Mouse (Mus musculus) neural tube, embryonic 13.5 days (tissue): ENCODE results near the gene Pde4c. TPM values are rescaled to one million over a fixed set of nuclear protein-coding genes. Genes with fewer than 3 reads are reported as not detected.

Source experiments
- ATAC-seq: fragments of 200-750 bp; cut with Nextera tagmentation; 2 replicates; pipeline ENCODE4 v1.8.0; 2017; ENCODE audit warnings: low read depth, mild to moderate bottlenecking, moderate TSS enrichment, moderate library complexity
- H3K27ac ChIP-seq: fragments of 300-500 bp; sonication (generic); replicated peaks from 2 replicates; pipeline ENCODE4 v1.5.1; 2015; ENCODE audit warnings: moderate library complexity, mild to moderate bottlenecking, inconsistent platforms
- H3K27me3 ChIP-seq: fragments of 300-500 bp; sonication (generic); 2 replicates; pipeline ENCODE4 v1.6.1; 2015; ENCODE audit warnings: mild to moderate bottlenecking, inconsistent platforms
- H3K36me3 ChIP-seq: fragments of 300-500 bp; sonication (generic); 2 replicates; pipeline ENCODE4 v1.6.1; 2015; ENCODE audit warnings: mild to moderate bottlenecking, inconsistent platforms
- H3K4me1 ChIP-seq: fragments of 300-500 bp; sonication (generic); replicated peaks from 2 replicates; pipeline ENCODE4 v1.6.1; 2015; ENCODE audit warnings: inconsistent platforms
- H3K4me2 ChIP-seq: fragments of 300-500 bp; sonication (generic); 2 replicates; pipeline ENCODE4 v1.6.1; 2015; ENCODE audit warnings: inconsistent platforms, mild to moderate bottlenecking, moderate library complexity
- H3K4me3 ChIP-seq: fragments of 300-500 bp; sonication (generic); 2 replicates; pipeline ENCODE4 v1.5.1; 2015; ENCODE audit warnings: mild to moderate bottlenecking, inconsistent platforms
- H3K9ac ChIP-seq: fragments of 300-500 bp; sonication (generic); 2 replicates; pipeline ENCODE4 v1.6.1; 2015; ENCODE audit warnings: moderate library complexity, mild to moderate bottlenecking, inconsistent platforms
- H3K9me3 ChIP-seq: fragments of 300-500 bp; sonication (generic); 2 replicates; pipeline ENCODE4 v1.6.1; 2016; ENCODE audit warnings: inconsistent platforms
- WGBS: fragments of 180-500 bp; shearing (Covaris S2); methylation state at CpG from one replicate; pipeline ENCODE4 v1.1.7; 2015; 5-methylcytosine and 5-hydroxymethylcytosine counted together
- polyA plus RNA-seq: library from polyadenylated mRNA; unstranded; fragments of >200 nt; fragmentation: Nextera tagmentation; extraction: Ambion mirVana; gene quantifications from 2 replicates; pipeline ENCODE4 v1.2.1, GENCODE M21; 2015

Pde4c gene
- polyA plus RNA-seq, 1 experiment from 2014 or later = 0.18 TPM

DNA sequence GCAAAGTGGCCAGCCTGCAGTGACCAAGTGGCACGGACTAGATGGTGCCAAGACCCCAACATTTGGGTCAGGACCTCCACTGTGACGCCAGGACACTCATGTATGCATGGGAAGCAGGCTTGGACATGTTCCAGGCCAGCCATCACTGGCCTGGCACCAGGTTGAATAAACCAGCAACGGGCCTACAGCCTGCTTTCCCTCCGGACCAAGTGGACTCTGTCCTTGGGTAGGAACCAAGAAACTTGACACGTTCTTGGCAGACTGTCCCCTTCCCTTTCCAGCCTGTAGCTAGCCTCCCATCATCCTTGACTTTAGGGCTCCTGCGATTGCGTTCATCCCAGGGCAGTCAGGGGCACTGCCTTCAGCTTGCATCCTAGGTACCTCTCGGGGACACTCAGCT lies 35.9 kb upstream of the Pde4c start:
- Histone ChIP-seq H3K4me2 (no peak overlapping the region), H3K27ac (no peak overlapping the region), H3K4me3 (no peak overlapping the region), H3K9ac (no peak overlapping the region), H3K27me3 (no peaks in the 10 kb centered on the region), H3K36me3 (no peaks in the 10 kb centered on the region), H3K9me3 (no peaks in the 10 kb centered on the region), H3K4me1 (peaks cover 28% of the 10 kb centered on the region)
- ATAC-seq = no peak
- WGBS = 82% methylated on average over 8 of the region's 8 CpGs

DNA sequence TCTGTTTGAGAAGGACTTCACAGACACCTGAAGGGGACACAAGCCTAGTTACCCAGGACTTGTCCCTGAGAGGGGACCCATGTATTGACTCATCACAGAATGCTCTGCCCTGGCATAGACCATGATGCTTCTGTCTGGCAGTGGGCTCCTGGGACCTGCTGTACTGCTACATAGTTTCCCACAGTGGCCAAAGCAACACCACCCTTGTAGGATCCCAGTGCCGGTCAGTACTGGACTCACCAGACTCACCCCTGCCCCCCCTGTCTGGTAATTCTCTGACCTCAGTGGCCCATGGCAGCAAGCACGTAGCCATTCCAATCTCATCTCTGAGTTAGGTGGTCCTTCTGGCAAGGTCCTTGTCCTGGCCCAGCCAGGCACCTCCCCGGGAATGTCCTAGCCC lies 35.4 kb upstream of the Pde4c start:
- no peak overlapping the region for H3K4me2 ChIP-seq
- H3K4me1 ChIP-seq = peaks cover 29% of the 10 kb centered on the region
- no peak for ATAC-seq
- no peak overlapping the region for H3K27ac ChIP-seq
- H3K9me3 ChIP-seq = no peaks in the 10 kb centered on the region
- no peaks in the 10 kb centered on the region for H3K36me3 ChIP-seq
- 90% methylated on average over 3 of the region's 3 CpGs for WGBS
- no peak overlapping the region for H3K9ac ChIP-seq
- no peak overlapping the region for H3K4me3 ChIP-seq
- H3K27me3 ChIP-seq = no peaks in the 10 kb centered on the region

DNA sequence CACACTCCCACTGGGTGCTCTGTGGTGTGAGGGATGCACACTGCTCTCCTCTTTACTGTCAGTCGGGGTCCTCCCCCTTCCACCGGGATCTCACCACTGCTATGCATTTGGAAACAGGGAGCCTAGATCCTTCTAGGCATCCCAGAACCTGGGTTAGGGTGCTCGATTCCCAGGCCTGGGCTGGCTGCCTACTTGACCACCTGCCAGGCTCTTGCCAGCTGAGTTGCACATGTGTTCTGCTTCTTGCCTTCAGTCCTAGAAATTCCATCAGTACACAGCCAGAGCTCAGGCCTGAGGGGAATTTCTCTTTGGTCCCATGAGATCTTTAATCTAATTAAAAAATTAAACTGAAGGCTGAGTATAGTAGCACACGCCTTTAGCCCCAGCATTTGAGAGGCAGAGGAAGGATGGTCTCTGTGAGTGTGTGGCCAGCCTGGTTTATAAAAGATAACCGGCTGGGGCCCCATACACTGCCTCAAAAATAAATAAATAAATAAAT lies 33.6 kb upstream of the Pde4c start:
- H3K27ac ChIP-seq = 0 out of 2 replicates have a peak overlapping the region, but pooled peaks have one; percentile 38
- H3K9ac ChIP-seq = no peak overlapping the region
- WGBS = 68% methylated on average over 5 of the region's 5 CpGs

DNA sequence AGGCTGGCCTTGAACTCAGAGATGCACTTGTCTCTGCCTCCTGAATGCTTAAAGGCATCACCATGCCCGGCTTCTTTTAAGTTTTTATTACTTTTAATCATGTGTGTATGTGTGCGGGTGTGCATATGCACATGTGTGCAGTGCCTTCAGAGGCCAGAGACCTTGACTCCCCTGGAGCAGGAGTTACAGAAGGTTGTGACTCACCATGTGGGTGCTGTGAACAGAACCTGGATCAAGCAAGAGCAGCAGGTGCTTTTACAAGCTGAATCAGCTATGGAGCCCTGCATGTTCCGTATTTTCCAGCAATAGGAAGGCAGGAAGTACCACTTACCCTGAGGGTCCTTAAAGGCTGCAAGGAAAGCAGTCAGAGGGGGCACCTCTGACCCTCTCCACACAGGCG lies 32.3 kb upstream of the Pde4c start:
- H3K4me1 ChIP-seq = peaks cover 36% of the 10 kb centered on the region
- 0 out of 2 replicates have a peak, but pooled peaks have one; percentile 0 for ATAC-seq
- H3K9ac ChIP-seq = peak overlapping the region; percentile 58
- H3K9me3 ChIP-seq = no peaks in the 10 kb centered on the region
- peak overlapping the region; percentile 74 for H3K27ac ChIP-seq
- peak overlapping the region; percentile 35 for H3K4me3 ChIP-seq
- H3K4me2 ChIP-seq = peak overlapping the region; percentile 57
- WGBS = 55% methylated on average over 4 of the region's 4 CpGs
- H3K27me3 ChIP-seq = no peaks in the 10 kb centered on the region
- no peaks in the 10 kb centered on the region for H3K36me3 ChIP-seq

More for the DNA sequence above, 33.6 kb upstream of the Pde4c start:
- Histone ChIP-seq H3K4me2 (no peak overlapping the region), H3K27me3 (no peaks in the 10 kb centered on the region), H3K4me1 (peaks cover 23% of the 10 kb centered on the region), H3K9me3 (no peaks in the 10 kb centered on the region), H3K36me3 (no peaks in the 10 kb centered on the region), H3K4me3 (no peak overlapping the region)
- ATAC-seq = no peak

DNA sequence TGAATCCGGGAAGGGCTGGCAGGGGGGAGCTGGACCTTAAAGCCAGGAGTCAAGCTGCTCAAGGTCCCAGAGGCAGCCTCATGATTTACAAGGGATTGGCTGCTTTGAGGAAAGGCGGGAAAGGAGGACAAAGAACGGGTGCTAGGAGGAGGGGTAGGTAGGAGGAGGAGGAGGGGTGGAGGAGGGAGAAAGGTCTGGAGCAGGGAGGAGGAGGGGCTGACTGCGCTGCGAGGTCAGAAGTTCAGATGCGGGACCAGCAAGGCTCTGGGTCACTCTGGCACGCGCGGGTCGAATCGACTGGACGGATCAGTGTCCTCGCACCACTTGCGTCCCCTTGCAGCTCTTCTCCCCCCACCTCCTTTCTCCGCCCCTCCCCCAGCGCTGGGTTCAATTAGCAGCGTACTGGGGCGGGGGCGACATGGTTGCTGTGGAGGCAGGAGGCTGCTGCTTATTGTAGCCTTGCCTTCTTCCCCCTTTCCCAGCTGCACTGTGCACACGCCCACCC lies 31.7 kb upstream of the Pde4c start:
- no peaks in the 10 kb centered on the region for H3K36me3 ChIP-seq
- no peaks in the 10 kb centered on the region for H3K27me3 ChIP-seq
- peak overlapping the region; percentile 35 for H3K4me3 ChIP-seq
- peak overlapping the region; percentile 58 for H3K9ac ChIP-seq
- ATAC-seq = peak; percentile 47; the same call in 1 of the 2 replicates
- H3K9me3 ChIP-seq = no peaks in the 10 kb centered on the region
- 2% methylated on average over 20 of the region's 20 CpGs for WGBS
- H3K4me2 ChIP-seq = peak overlapping the region; percentile 57
- peaks cover 42% of the 10 kb centered on the region for H3K4me1 ChIP-seq
- peak overlapping the region; percentile 74 for H3K27ac ChIP-seq

DNA sequence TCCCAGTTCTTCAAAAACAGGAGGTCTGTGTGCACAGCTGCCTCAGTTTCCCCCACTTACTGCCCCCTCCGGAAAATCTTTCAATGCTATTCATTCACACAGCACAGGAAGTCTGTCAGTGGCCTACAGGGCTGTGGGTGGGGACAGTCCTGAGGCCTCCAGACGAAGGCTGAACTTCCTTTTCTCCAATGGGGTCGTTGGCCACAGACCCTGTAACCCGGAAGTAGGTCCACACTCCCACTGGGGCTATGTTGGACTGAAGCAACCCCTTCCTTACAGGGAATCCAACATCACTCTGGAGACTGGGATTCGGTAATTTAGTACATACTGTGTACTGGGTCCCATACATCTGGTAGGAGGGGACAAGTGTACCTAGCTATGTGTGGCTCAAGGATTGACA lies 29.9 kb upstream of the Pde4c start:
- Histone ChIP-seq H3K4me1 (peaks cover 57% of the 10 kb centered on the region), H3K36me3 (no peaks in the 10 kb centered on the region), H3K27ac (no peak overlapping the region), H3K27me3 (no peaks in the 10 kb centered on the region), H3K4me3 (no peak overlapping the region), H3K4me2 (no peak overlapping the region), H3K9me3 (no peaks in the 10 kb centered on the region), H3K9ac (no peak overlapping the region)
- ATAC-seq = no peak
- 83% methylated on average over 5 of the region's 5 CpGs for WGBS

DNA sequence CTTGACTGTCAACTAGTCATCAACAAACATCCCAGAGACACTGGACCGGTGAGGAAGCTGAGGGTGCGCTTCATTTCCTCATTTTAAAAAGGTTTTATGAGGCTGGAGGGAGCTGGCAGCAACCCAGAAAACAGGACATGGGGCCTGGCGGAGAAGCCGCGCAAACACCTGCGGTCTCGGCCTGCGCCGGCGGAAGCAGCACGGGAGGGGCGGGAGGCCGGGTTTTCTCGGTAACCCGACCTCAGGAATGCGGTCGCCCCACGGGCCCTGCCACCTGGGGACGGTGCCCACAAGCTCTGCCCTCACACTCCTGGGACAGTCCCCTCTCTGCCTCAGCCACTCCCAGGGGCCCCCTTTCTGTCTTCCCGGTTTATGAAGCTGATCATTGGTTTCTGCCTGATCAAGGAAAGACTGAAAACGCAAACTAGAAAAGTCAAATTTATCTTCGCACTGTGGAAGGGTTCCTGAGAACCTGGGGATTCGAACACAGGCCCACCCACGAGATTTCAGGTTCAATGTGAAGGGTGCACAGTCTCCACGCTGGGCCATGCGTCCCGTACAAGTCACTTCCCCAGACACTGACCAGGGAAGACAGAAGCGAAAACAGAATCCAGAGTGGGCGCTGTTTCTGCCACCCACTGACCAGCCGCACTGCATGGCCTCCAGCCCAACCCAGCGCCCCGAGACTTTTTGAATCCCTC lies 28.1 kb upstream of the Pde4c start:
- no peaks in the 10 kb centered on the region for H3K27me3 ChIP-seq
- no peak overlapping the region for H3K9ac ChIP-seq
- H3K4me3 ChIP-seq = no peak overlapping the region
- H3K4me2 ChIP-seq = peak overlapping the region; percentile 16; the same call in 1 of the 2 replicates
- H3K9me3 ChIP-seq = no peaks in the 10 kb centered on the region
- no peak for ATAC-seq
- WGBS = 27% methylated on average over 32 of the region's 32 CpGs
- no peaks in the 10 kb centered on the region for H3K36me3 ChIP-seq
- peaks cover 51% of the 10 kb centered on the region for H3K4me1 ChIP-seq
- H3K27ac ChIP-seq = peak overlapping the region; percentile 99

DNA sequence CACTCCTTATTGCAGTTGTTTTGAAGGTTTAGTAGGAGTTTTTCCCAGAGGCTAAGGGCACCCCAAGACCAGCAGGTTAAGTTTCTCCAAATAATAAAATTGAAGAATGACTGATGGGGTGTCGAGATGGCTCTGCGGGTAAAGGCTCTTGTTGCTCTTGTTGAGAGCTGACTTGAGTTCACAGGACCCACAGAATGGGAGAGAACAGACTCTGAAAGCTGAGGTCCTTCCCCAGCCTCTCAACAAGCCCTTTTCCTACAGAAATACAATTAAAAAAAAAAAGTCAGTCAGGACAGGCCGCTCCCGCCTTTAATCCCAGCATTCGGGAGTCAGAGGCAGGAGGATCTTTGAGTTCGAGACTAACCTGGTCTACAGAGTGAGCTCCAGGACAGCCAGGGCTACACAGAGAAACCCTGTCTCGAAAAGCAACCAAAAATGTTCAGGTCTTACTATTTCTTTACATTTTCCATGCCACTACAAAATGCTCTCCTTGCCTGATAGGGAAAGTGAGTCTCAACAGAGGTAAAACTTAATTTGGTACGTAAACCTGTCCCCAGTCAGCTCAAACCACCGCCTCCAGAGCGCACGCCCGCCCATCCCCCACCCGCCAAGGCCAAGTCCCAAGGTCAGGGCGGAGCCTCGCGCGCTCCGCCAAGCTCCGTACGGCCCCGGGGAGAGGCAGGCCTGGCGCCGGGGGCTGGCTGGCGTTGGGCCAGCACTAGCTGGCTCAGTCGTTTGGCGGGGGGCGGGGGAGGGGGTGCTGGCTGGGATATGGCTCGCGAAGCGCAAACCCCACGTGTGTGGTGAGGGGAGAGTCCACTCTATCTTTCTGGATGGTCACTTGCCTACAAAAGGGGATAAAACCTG lies 27.3 kb upstream of the Pde4c start:
- Histone ChIP-seq H3K4me3 (peak overlapping the region; percentile 23), H3K36me3 (no peaks in the 10 kb centered on the region), H3K9me3 (no peaks in the 10 kb centered on the region), H3K9ac (peak overlapping the region; percentile 62), H3K4me2 (peak overlapping the region; percentile 60), H3K27me3 (no peaks in the 10 kb centered on the region), H3K4me1 (peaks cover 55% of the 10 kb centered on the region), H3K27ac (peak overlapping the region; percentile 99)
- 4% methylated on average over 31 of the region's 31 CpGs for WGBS
- no peak for ATAC-seq

DNA sequence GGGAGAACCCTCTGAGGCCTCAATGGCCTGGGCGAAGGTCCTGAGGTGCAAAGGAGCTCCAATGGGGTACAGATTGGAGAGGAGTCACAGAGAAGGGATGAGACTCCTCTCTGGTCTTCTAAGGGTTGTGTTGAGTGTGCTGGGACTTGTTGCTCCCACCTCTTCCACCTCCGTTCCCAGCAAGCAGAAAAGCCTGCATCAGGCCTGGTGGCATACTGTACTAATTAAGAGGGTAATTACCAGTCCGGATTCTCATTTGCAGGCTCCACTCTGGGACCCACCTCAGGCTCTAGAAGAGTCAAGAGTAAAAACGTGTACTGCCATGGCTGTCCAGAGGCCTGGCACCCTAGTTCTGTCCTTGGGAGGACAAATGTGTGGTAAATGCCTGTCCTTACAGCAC lies 26.6 kb upstream of the Pde4c start:
- peak overlapping the region; percentile 99 for H3K27ac ChIP-seq
- H3K9me3 ChIP-seq = no peaks in the 10 kb centered on the region
- H3K9ac ChIP-seq = peak overlapping the region; percentile 62
- H3K4me3 ChIP-seq = peak overlapping the region; percentile 23
- no peaks in the 10 kb centered on the region for H3K27me3 ChIP-seq
- 37% methylated on average over 4 of the region's 4 CpGs for WGBS
- H3K4me2 ChIP-seq = peak overlapping the region; percentile 60
- 0 out of 2 replicates have a peak, but pooled peaks cover under 1% of the 10 kb centered on the region for H3K36me3 ChIP-seq
- H3K4me1 ChIP-seq = peaks cover 55% of the 10 kb centered on the region
- no peak for ATAC-seq

DNA sequence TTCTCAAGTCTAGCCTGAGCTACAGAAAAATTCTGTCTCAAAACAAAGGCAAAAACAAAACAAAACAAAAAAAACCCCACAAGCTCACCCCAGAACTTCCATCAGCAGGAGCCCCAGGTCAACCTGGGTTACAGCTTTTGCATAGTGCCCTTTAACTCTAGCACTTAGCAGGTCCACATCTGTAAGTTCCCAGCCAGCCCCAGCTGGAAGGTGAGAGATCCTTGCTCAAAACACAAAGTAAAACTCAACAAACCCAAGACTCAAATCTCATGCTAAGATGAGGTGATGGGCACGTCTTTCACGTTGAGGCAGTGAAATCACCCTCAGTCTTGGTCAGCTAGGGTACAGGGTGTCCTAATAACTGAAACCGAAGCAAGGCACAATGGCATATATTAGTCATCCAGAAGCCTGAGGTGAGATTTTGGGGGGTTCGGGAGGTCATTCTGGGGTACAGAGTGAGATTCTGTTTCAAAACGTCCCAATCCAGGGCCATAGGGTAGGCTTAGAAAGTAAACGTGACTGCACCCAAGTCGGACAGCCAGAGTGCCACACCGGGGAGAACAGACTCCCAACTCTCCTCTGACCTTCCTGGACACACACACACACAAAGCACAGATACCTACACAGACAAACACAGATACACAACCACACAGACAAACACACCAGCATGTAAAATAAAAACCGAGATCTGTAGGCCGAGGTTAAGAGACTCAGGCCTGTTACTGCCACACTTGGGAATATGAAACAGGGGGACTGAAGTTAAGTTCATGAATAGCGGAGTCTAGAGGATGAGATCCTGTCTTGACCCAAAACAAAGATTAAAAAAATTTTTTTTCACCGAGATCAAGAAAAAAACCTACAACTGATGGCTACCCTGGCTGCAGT lies 25.9 kb upstream of the Pde4c start:
- peaks cover 55% of the 10 kb centered on the region for H3K4me1 ChIP-seq

More for the DNA sequence above, 25.9 kb upstream of the Pde4c start:
- H3K4me3 ChIP-seq = peak overlapping the region; percentile 97
- no peak for ATAC-seq
- H3K9ac ChIP-seq = peak overlapping the region; percentile 66
- H3K4me2 ChIP-seq = peak overlapping the region; percentile 60
- H3K36me3 ChIP-seq = 0 out of 2 replicates have a peak, but pooled peaks cover 7% of the 10 kb centered on the region
- 76% methylated on average over 12 of the region's 12 CpGs for WGBS
- H3K27ac ChIP-seq = peak overlapping the region; percentile 99
- no peaks in the 10 kb centered on the region for H3K27me3 ChIP-seq
- no peaks in the 10 kb centered on the region for H3K9me3 ChIP-seq
